Comparison of ENCODE assay signal across 7 mouse cellular contexts in genomic region chr7:24208282-24208886, GRCm38 (mm10). TPM values are rescaled to one million over a fixed set of nuclear protein-coding genes. Genes with fewer than 3 reads are reported as not detected.
DNase-seq lines count a peak whose midpoint lies in the region; ATAC-seq and TF ChIP-seq lines count a peak whose summit lies in the region.

No protein-coding gene starts in this region.

- TF ChIP-seq CTCF in lung, embryonic 14.5 days (IDR thresholded peaks at IDR 0.05; ENCODE audit: low read depth), result no peak

- no peak for DNase-seq in lung, embryonic 14.5 days
- DNase-seq in lung, postnatal 10 days, result no peak
- DNase-seq in layer of hippocampus, adult 11-12 months (ENCODE audit: low spot score), result no peak
- DNase-seq in left cerebral cortex, adult 9 months (ENCODE audit: low spot score in 2 of 2), result no peak

- H3K9ac ChIP-seq in lung, embryonic 14.5 days, result no peak overlapping the region
- H3K9ac ChIP-seq in forebrain, embryonic 16.5 days (replicated peaks; ENCODE audit: low read depth, low read length), result no peak overlapping the region
- no peak overlapping the region for H3K9ac ChIP-seq in limb, embryonic 13.5 days
- no peak overlapping the region; the same call in 1 of the 2 replicates for H3K9ac ChIP-seq in neural tube, embryonic 15.5 days (replicated peaks)

- no peaks in the 10 kb centered on the region for H3K4me1 ChIP-seq in lung, embryonic 14.5 days (ENCODE audit: insufficient read depth)
- peaks cover 9% of the 10 kb centered on the region for H3K4me1 ChIP-seq in forebrain, embryonic 16.5 days (replicated peaks; ENCODE audit: control insufficient read depth, insufficient read depth, low read length)
- H3K4me1 ChIP-seq in limb, embryonic 13.5 days, result peaks cover 8% of the 10 kb centered on the region
- H3K4me1 ChIP-seq in neural tube, embryonic 15.5 days, result peaks cover 14% of the 10 kb centered on the region

- peak overlapping the region; percentile 68 for H3K4me2 ChIP-seq in lung, embryonic 14.5 days
- H3K4me2 ChIP-seq in forebrain, embryonic 16.5 days (ENCODE audit: low read length), result peak overlapping the region; percentile 76
- peak overlapping the region; percentile 77 for H3K4me2 ChIP-seq in limb, embryonic 13.5 days (replicated peaks)
- peak overlapping the region; percentile 72 for H3K4me2 ChIP-seq in neural tube, embryonic 15.5 days

- H3K9me3 ChIP-seq in lung, embryonic 14.5 days (ENCODE audit: low read depth, low read length), result no peaks in the 10 kb centered on the region
- H3K9me3 ChIP-seq in forebrain, embryonic 16.5 days (ENCODE audit: control insufficient read depth, low read length), result no peaks in the 10 kb centered on the region
- H3K9me3 ChIP-seq in limb, embryonic 13.5 days, result no peaks in the 10 kb centered on the region
- no peaks in the 10 kb centered on the region for H3K9me3 ChIP-seq in neural tube, embryonic 15.5 days (replicated peaks)

- H3K4me3 ChIP-seq in lung, embryonic 14.5 days (ENCODE audit: low read depth, low read length), result peak overlapping the region; percentile 64
- H3K4me3 ChIP-seq in forebrain, embryonic 16.5 days (replicated peaks; ENCODE audit: low read length), result no peak overlapping the region; the same call in 1 of the 2 replicates
- peak overlapping the region; percentile 66 for H3K4me3 ChIP-seq in limb, embryonic 13.5 days
- peak overlapping the region; percentile 64 for H3K4me3 ChIP-seq in neural tube, embryonic 15.5 days (replicated peaks)

- WGBS in lung, embryonic 14.5 days, result 65% methylated on average over 7 of the region's 7 CpGs
- WGBS in forebrain, embryonic 16.5 days, result 62% methylated on average over 7 of the region's 7 CpGs
- WGBS in limb, embryonic 13.5 days, result 58% methylated on average over 7 of the region's 7 CpGs
- WGBS in neural tube, embryonic 15.5 days, result 57% methylated on average over 7 of the region's 7 CpGs

- H3K27me3 ChIP-seq in lung, embryonic 14.5 days (ENCODE audit: insufficient read depth, low read length), result no peaks in the 10 kb centered on the region
- H3K27me3 ChIP-seq in forebrain, embryonic 16.5 days (replicated peaks; ENCODE audit: control insufficient read depth, insufficient read depth, low read length), result no peaks in the 10 kb centered on the region
- H3K27me3 ChIP-seq in limb, embryonic 13.5 days, result no peaks in the 10 kb centered on the region
- H3K27me3 ChIP-seq in neural tube, embryonic 15.5 days (replicated peaks), result no peaks in the 10 kb centered on the region

- ATAC-seq in lung, embryonic 14.5 days (ENCODE audit: insufficient read depth), result peak; percentile 58
- peak; percentile 49 for ATAC-seq in forebrain, embryonic 16.5 days
- no peak for ATAC-seq in limb, embryonic 13.5 days (ENCODE audit: low FRiP score, low read depth)
- peak; percentile 62 for ATAC-seq in neural tube, embryonic 15.5 days (ENCODE audit: low FRiP score)

- H3K36me3 ChIP-seq in lung, embryonic 14.5 days (ENCODE audit: insufficient read depth), result peaks cover 11% of the 10 kb centered on the region; the same call in 1 of the 2 replicates
- no peaks in the 10 kb centered on the region for H3K36me3 ChIP-seq in forebrain, embryonic 16.5 days (ENCODE audit: control insufficient read depth, insufficient read depth)
- H3K36me3 ChIP-seq in limb, embryonic 13.5 days, result peaks cover 26% of the 10 kb centered on the region
- H3K36me3 ChIP-seq in neural tube, embryonic 15.5 days, result peaks cover 23% of the 10 kb centered on the region

- H3K27ac ChIP-seq in lung, embryonic 14.5 days (ENCODE audit: low read depth), result no peak overlapping the region
- H3K27ac ChIP-seq in forebrain, embryonic 16.5 days (ENCODE audit: low read length), result no peak overlapping the region
- H3K27ac ChIP-seq in limb, embryonic 13.5 days, result no peak overlapping the region
- H3K27ac ChIP-seq in neural tube, embryonic 15.5 days (replicated peaks), result no peak overlapping the region

RNA-seq across cellular contexts. Expression of gene Zfp111, which starts 2.9 kb away (rescaled TPM):
- 13.1 and 15.6 TPM in 2 replicates for polyA plus RNA-seq in lung, embryonic 14.5 days (2014; fragmentation: Nextera tagmentation; extraction: Ambion mirVana)
- polyA plus RNA-seq in forebrain, embryonic 16.5 days (2015; fragmentation: Nextera tagmentation; extraction: Ambion mirVana), result 7.2 and 7.4 TPM in 2 replicates
- polyA plus RNA-seq in limb, embryonic 13.5 days (2015; fragmentation: Nextera tagmentation; extraction: Ambion mirVana), result 10.5 and 11.3 TPM in 2 replicates
- 5.1 and 5.9 TPM in 2 replicates for polyA plus RNA-seq in neural tube, embryonic 15.5 days (2015; fragmentation: Nextera tagmentation; extraction: Ambion mirVana)

RNA-seq across cellular contexts. Expression of gene Zfp109, which starts 29.0 kb away (rescaled TPM):
- polyA plus RNA-seq in lung, embryonic 14.5 days (2014; fragmentation: Nextera tagmentation; extraction: Ambion mirVana), result 4.3 and 4.8 TPM in 2 replicates
- polyA plus RNA-seq in forebrain, embryonic 16.5 days (2015; fragmentation: Nextera tagmentation; extraction: Ambion mirVana), result 5.5 and 6.2 TPM in 2 replicates
- 6.1 and 6.9 TPM in 2 replicates for polyA plus RNA-seq in limb, embryonic 13.5 days (2015; fragmentation: Nextera tagmentation; extraction: Ambion mirVana)
- 4.4 and 4.5 TPM in 2 replicates for polyA plus RNA-seq in neural tube, embryonic 15.5 days (2015; fragmentation: Nextera tagmentation; extraction: Ambion mirVana)

RNA-seq across cellular contexts. Expression of gene Zfp114, which starts 33.5 kb away (rescaled TPM):
- 6.7 and 8.2 TPM in 2 replicates for polyA plus RNA-seq in lung, embryonic 14.5 days (2014; fragmentation: Nextera tagmentation; extraction: Ambion mirVana)
- 10.0 and 10.7 TPM in 2 replicates for polyA plus RNA-seq in forebrain, embryonic 16.5 days (2015; fragmentation: Nextera tagmentation; extraction: Ambion mirVana)
- polyA plus RNA-seq in limb, embryonic 13.5 days (2015; fragmentation: Nextera tagmentation; extraction: Ambion mirVana), result 5.6 and 7.1 TPM in 2 replicates
- polyA plus RNA-seq in neural tube, embryonic 15.5 days (2015; fragmentation: Nextera tagmentation; extraction: Ambion mirVana), result 5.3 and 6.2 TPM in 2 replicates

RNA-seq across cellular contexts. Expression of gene Zfp108, which starts 46.2 kb away (rescaled TPM):
- 3.3 and 4.7 TPM in 2 replicates for polyA plus RNA-seq in lung, embryonic 14.5 days (2014; fragmentation: Nextera tagmentation; extraction: Ambion mirVana)
- 5.7 and 6.3 TPM in 2 replicates for polyA plus RNA-seq in forebrain, embryonic 16.5 days (2015; fragmentation: Nextera tagmentation; extraction: Ambion mirVana)
- 5.4 and 5.5 TPM in 2 replicates for polyA plus RNA-seq in limb, embryonic 13.5 days (2015; fragmentation: Nextera tagmentation; extraction: Ambion mirVana)
- 6.0 and 6.9 TPM in 2 replicates for polyA plus RNA-seq in neural tube, embryonic 15.5 days (2015; fragmentation: Nextera tagmentation; extraction: Ambion mirVana)
